Mouse (Mus musculus) MEL (cell line): ENCODE data around the gene Foxl2.

Experiments
- CHD2 ChIP-seq: IDR thresholded peaks from 2 replicates; pipeline ENCODE4 v1.6.1; 2011; ENCODE audit warnings: low read length, improper control_type of control experiment
- CTCF ChIP-seq, 3 experiments: IDR thresholded peaks in 2 of 3; conservative IDR thresholded peaks in 1 of 3; 2 replicates each; pipeline ENCODE4 v1.5.1; 2011 to 2012; ENCODE audit warnings: low read length in 3 of 3, low read depth in 2 of 3, mild to moderate bottlenecking in 2 of 3, improper control_type of control experiment in 1 of 3, inconsistent platforms in 1 of 3, mixed read lengths in 1 of 3, moderate library complexity in 1 of 3; ENCODE audit not compliant: control insufficient read depth in 1 of 3, insufficient read depth in 1 of 3, poor library complexity in 1 of 3, severe bottlenecking in 1 of 3
- E2F4 ChIP-seq: IDR thresholded peaks from 2 replicates; pipeline ENCODE4 v1.6.1; 2011; ENCODE audit warnings: low read depth, low read length, improper control_type of control experiment, borderline replicate concordance
- EP300 ChIP-seq, 2 experiments: IDR thresholded peaks; 2 replicates each; pipeline ENCODE4 v1.6.1; 2011; ENCODE audit warnings: improper control_type of control experiment in 2 of 2, low read length in 2 of 2, low read depth in 1 of 2, mild to moderate bottlenecking in 1 of 2
- MAX ChIP-seq: IDR thresholded peaks from 2 replicates; pipeline ENCODE4 v1.6.1; 2011; ENCODE audit warnings: low read length, improper control_type of control experiment
- MAZ ChIP-seq: IDR thresholded peaks from 2 replicates; pipeline ENCODE4 v1.6.1; 2012; ENCODE audit warnings: low read depth, mild to moderate bottlenecking, inconsistent platforms, low read length, improper control_type of control experiment
- MEF2A ChIP-seq: IDR thresholded peaks from 2 replicates; pipeline ENCODE4 v1.6.1; 2014; ENCODE audit warnings: low read depth, mild to moderate bottlenecking, inconsistent platforms, low read length, improper control_type of control experiment; ENCODE audit not compliant: poor library complexity, insufficient replicate concordance, severe bottlenecking; ENCODE audit errors: extremely low read depth
- POLR2A ChIP-seq, 2 experiments: IDR thresholded peaks; 2 replicates each; pipeline ENCODE4 v1.6.1; 2011 to 2012; ENCODE audit warnings: low read length in 2 of 2, mild to moderate bottlenecking in 2 of 2, control low read depth in 1 of 2, improper control_type of control experiment in 1 of 2, low read depth in 1 of 2, moderate library complexity in 1 of 2; ENCODE audit not compliant: control insufficient read depth in 1 of 2, insufficient read depth in 1 of 2, poor library complexity in 1 of 2
- POLR2AphosphoS5 ChIP-seq: IDR thresholded peaks from 2 replicates; pipeline ENCODE4 v1.6.1; 2012; ENCODE audit warnings: low read depth, borderline replicate concordance, mild to moderate bottlenecking, inconsistent platforms, low read length, moderate library complexity, mixed read lengths
- TCF12 ChIP-seq: IDR thresholded peaks from 2 replicates; pipeline ENCODE4 v1.6.1; 2014; ENCODE audit warnings: low read depth, mild to moderate bottlenecking, inconsistent platforms, low read length, improper control_type of control experiment, moderate library complexity
- ZC3H11A ChIP-seq: IDR thresholded peaks from 2 replicates; pipeline ENCODE4 v1.6.1; 2012; ENCODE audit warnings: low read depth, mild to moderate bottlenecking, inconsistent platforms, low read length, improper control_type of control experiment
- ZKSCAN1 ChIP-seq: IDR thresholded peaks from 2 replicates; pipeline ENCODE4 v1.6.1; 2012; ENCODE audit warnings: low read depth, mild to moderate bottlenecking, inconsistent platforms, low read length, improper control_type of control experiment, moderate library complexity
- ZNF384 ChIP-seq: IDR thresholded peaks from 2 replicates; pipeline ENCODE4 v1.6.1; 2012; ENCODE audit warnings: low read depth, mild to moderate bottlenecking, inconsistent platforms, low read length, improper control_type of control experiment

- no peak for TF ChIP-seq ZKSCAN1
- no peak for TF ChIP-seq CTCF (IDR thresholded peaks at IDR 0.05 in 2 of 3, conservative IDR thresholded peaks at IDR 0.05 in 1 of 3; ENCODE audit: control insufficient read depth in 1 of 3, insufficient read depth in 1 of 3, low read depth in 2 of 3, low read length in 3 of 3, poor library complexity in 1 of 3, severe bottlenecking in 1 of 3)
- TF ChIP-seq POLR2AphosphoS5: no peak
- TF ChIP-seq ZC3H11A: no peak
- no peak for TF ChIP-seq TCF12
- TF ChIP-seq EP300 (IDR thresholded peaks at IDR 0.05; ENCODE audit: low read depth in 1 of 2, low read length in 2 of 2): no peak
- TF ChIP-seq MEF2A: no peak
- TF ChIP-seq MAZ: no peak
- no peak for TF ChIP-seq MAX
- TF ChIP-seq POLR2A (IDR thresholded peaks at IDR 0.05; ENCODE audit: control insufficient read depth in 1 of 2, insufficient read depth in 1 of 2, low read depth in 1 of 2, low read length in 2 of 2, poor library complexity in 1 of 2): no peak
- no peak for TF ChIP-seq E2F4
- TF ChIP-seq ZNF384: no peak
- no peak for TF ChIP-seq CHD2
Measured at GRCm38 (mm10) chr9:98924183-98924582, 30.9 kb upstream of the Foxl2 start.
